In genomic region chr1:157063318-157064115, GRCm38 (mm10) we compare ENCODE assay signal across 11 mouse cellular contexts. TPM values are rescaled to one million over a fixed set of nuclear protein-coding genes. Genes with fewer than 3 reads are reported as not detected.
DNase-seq lines count a peak whose midpoint lies in the region; ATAC-seq lines count a peak whose summit lies in the region.
"Had no signal": no experiment of that assay in that cellular context is flagged by ENCODE, and none has a peak within 500 bp of the region (broad histone marks: within the 10 kb centered on the region; RNA-seq: fewer than 3 reads in every experiment).

No protein-coding gene starts in this region.

- H3K27me3 ChIP-seq in heart, embryonic 16.5 days (ENCODE audit: control insufficient read depth, insufficient read depth, low read length) = no peaks in the 10 kb centered on the region
- no peaks in the 10 kb centered on the region for H3K27me3 ChIP-seq in forebrain, embryonic 16.5 days (replicated peaks; ENCODE audit: control insufficient read depth, insufficient read depth, low read length)
- H3K27me3 ChIP-seq in midbrain, embryonic 15.5 days (replicated peaks) = no peaks in the 10 kb centered on the region

- no peak overlapping the region for H3K9ac ChIP-seq in heart, embryonic 16.5 days (ENCODE audit: low read length)
- H3K9ac ChIP-seq in forebrain, embryonic 16.5 days (replicated peaks; ENCODE audit: low read depth, low read length) = no peak overlapping the region
- no peak overlapping the region for H3K9ac ChIP-seq in midbrain, embryonic 15.5 days

- peak overlapping the region; percentile 37 for H3K27ac ChIP-seq in heart, embryonic 16.5 days (ENCODE audit: low read length)
- peak overlapping the region; percentile 7; the same call in 1 of the 2 replicates for H3K27ac ChIP-seq in forebrain, embryonic 16.5 days (ENCODE audit: low read length)
- 0 out of 2 replicates have a peak overlapping the region, but pooled peaks have one; percentile 1 for H3K27ac ChIP-seq in midbrain, embryonic 15.5 days
- H3K27ac ChIP-seq: layer of hippocampus, adult 2 months had no signal

- 32% methylated on average over 13 of the region's 13 CpGs for WGBS in heart, embryonic 16.5 days
- 54% methylated on average over 13 of the region's 13 CpGs for WGBS in forebrain, embryonic 16.5 days
- WGBS in midbrain, embryonic 15.5 days = 54% methylated on average over 13 of the region's 13 CpGs

- H3K4me3 ChIP-seq in heart, embryonic 16.5 days (ENCODE audit: low read length) = no peak overlapping the region
- H3K4me3 ChIP-seq in forebrain, embryonic 16.5 days (replicated peaks; ENCODE audit: low read length) = no peak overlapping the region
- no peak overlapping the region for H3K4me3 ChIP-seq in midbrain, embryonic 15.5 days
- H3K4me3 ChIP-seq: layer of hippocampus, adult 2 months had no signal

- peak; percentile 38 for ATAC-seq in heart, embryonic 16.5 days (replicated peaks; ENCODE audit: extremely low read depth, insufficient read depth, low FRiP score)
- peak; percentile 32; the same call in 1 of the 2 replicates for ATAC-seq in forebrain, embryonic 16.5 days
- ATAC-seq in midbrain, embryonic 15.5 days (replicated peaks) = no peak; the same call in 1 of the 2 replicates

- H3K4me1 ChIP-seq in heart, embryonic 16.5 days (ENCODE audit: control insufficient read depth, insufficient read depth, low read length) = peaks cover 32% of the 10 kb centered on the region
- peaks cover 12% of the 10 kb centered on the region for H3K4me1 ChIP-seq in forebrain, embryonic 16.5 days (replicated peaks; ENCODE audit: control insufficient read depth, insufficient read depth, low read length)
- H3K4me1 ChIP-seq in midbrain, embryonic 15.5 days = peaks cover 8% of the 10 kb centered on the region

- no peaks in the 10 kb centered on the region for H3K36me3 ChIP-seq in heart, embryonic 16.5 days (ENCODE audit: control insufficient read depth, insufficient read depth)
- no peaks in the 10 kb centered on the region for H3K36me3 ChIP-seq in forebrain, embryonic 16.5 days (ENCODE audit: control insufficient read depth, insufficient read depth)
- no peaks in the 10 kb centered on the region for H3K36me3 ChIP-seq in midbrain, embryonic 15.5 days (replicated peaks)

- DNase-seq in heart, adult 11 months = no peak
- peak; percentile 34 for DNase-seq in adrenal gland, postnatal 25 days
- no peak for DNase-seq in urinary bladder, postnatal 36 days (ENCODE audit: low spot score in 2 of 2)
- no peak for DNase-seq in T-cell, adult 2 months (ENCODE audit: low spot score)
- no peak for DNase-seq in frontal cortex, postnatal 36 days (ENCODE audit: low spot score in 2 of 2)

- H3K9me3 ChIP-seq in heart, embryonic 16.5 days (replicated peaks; ENCODE audit: control insufficient read depth, low read length) = no peaks in the 10 kb centered on the region
- no peaks in the 10 kb centered on the region for H3K9me3 ChIP-seq in forebrain, embryonic 16.5 days (ENCODE audit: control insufficient read depth, low read length)
- H3K9me3 ChIP-seq in midbrain, embryonic 15.5 days = no peaks in the 10 kb centered on the region

- no peak overlapping the region for H3K4me2 ChIP-seq in heart, embryonic 16.5 days (ENCODE audit: low read depth, low read length)
- H3K4me2 ChIP-seq in forebrain, embryonic 16.5 days (ENCODE audit: low read length) = no peak overlapping the region
- H3K4me2 ChIP-seq in midbrain, embryonic 15.5 days = no peak overlapping the region

RNA-seq across cellular contexts. Expression of gene Tex35, which starts 45.0 kb away (rescaled TPM):
- not detected in 2 replicates for polyA plus RNA-seq in heart, embryonic 16.5 days (2015; fragmentation: Nextera tagmentation; extraction: Ambion mirVana)
- total RNA-seq in adrenal gland, postnatal 25 days (2021) = not detected in 2 replicates
- not detected in 2 replicates for polyA plus RNA-seq in forebrain, embryonic 16.5 days (2015; fragmentation: Nextera tagmentation; extraction: Ambion mirVana)
- not detected in 2 replicates for polyA plus RNA-seq in midbrain, embryonic 15.5 days (2015; fragmentation: Nextera tagmentation; extraction: Ambion mirVana)
- total RNA-seq: layer of hippocampus, adult 2 months; MEL had no signal
- polyA plus RNA-seq: liver, embryonic 16.5 days had no signal
